Mouse (Mus musculus): Measurements from ENCODE around the gene C530008M17Rik. TPM values are rescaled to one million over a fixed set of nuclear protein-coding genes. Genes with fewer than 3 reads are reported as not detected.
"Not testable (repeated sequence)": the region's sequence is repeated elsewhere in the genome, so short reads cannot be mapped to it uniquely, and the experiment has no call there.

Gene C530008M17Rik
- total RNA-seq, 2 experiments from 2014 or later, result 89.9 to 92.4 TPM

GRCm38 (mm10) chr5:76876106-76876758, 219.9 kb downstream of the C530008M17Rik start:
- H3K27ac ChIP-seq, result no peak overlapping the region
- no peak for TF ChIP-seq CTCF (conservative IDR thresholded peaks at IDR 0.05)
- peak in 1 of 2 experiments; percentile 5 for DNase-seq (ENCODE audit: low spot score in 2 of 2)
- H3K4me3 ChIP-seq, result no peak overlapping the region

DNA sequence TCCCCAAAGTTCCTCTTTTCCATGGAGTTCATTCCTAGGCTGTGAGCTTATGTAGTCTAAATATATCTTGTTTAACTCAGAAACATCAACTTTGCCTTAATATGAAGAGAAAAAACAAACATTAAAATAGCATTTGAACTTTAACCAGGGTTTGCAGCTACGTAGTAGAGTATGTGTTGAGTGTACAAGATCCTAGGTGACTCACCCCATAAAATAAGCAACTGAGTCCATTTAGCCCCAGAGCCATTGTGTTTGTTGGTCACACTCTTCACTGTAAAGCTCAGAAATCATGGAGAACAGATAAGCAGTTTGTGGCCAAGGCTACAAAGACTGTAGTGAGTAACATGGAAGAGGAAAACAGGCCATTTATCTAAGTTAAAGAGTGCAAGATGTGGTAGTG, 227.8 kb downstream of the C530008M17Rik start:
- no peak for DNase-seq (ENCODE audit: low spot score in 2 of 2)
- H3K4me3 ChIP-seq, result no peak overlapping the region
- H3K27ac ChIP-seq, result no peak overlapping the region
- TF ChIP-seq CTCF (conservative IDR thresholded peaks at IDR 0.05), result no peak

GRCm38 (mm10) chr5:76887011-76887410, 230.7 kb downstream of the C530008M17Rik start:
- Histone ChIP-seq H3K27ac (no peak overlapping the region), H3K4me3 (no peak overlapping the region)
- no peak for DNase-seq (ENCODE audit: low spot score in 2 of 2)
- no peak for TF ChIP-seq CTCF (conservative IDR thresholded peaks at IDR 0.05)

DNA sequence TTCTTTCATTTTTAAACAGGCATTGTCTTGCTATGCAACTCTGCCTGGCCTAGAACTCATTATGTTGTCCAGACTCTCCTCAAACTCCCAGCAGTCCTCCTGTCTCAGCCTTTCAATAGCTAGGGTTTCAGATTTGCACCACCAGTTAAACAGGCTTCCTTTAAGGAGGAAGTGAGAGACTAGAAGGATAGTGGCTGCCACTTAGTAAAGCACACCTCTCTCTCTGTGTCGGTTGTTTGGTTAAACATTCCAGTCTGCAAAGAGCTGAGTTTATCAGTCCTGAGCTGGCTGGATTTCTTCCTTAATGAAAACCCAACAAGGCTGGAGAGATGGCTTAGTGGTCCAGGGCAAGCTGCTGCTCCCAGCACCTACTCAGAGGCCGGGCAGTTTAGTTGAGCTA, 236.3 kb downstream of the C530008M17Rik start:
- DNase-seq (ENCODE audit: low spot score in 2 of 2), result no peak
- no peak overlapping the region for H3K4me3 ChIP-seq
- H3K27ac ChIP-seq, result no peak overlapping the region
- TF ChIP-seq CTCF (conservative IDR thresholded peaks at IDR 0.05), result no peak

GRCm38 (mm10) chr5:76893084-76893483, 236.8 kb downstream of the C530008M17Rik start:
- TF ChIP-seq CTCF (conservative IDR thresholded peaks at IDR 0.05), result no peak
- Histone ChIP-seq H3K27ac (no peak overlapping the region), H3K4me3 (no peak overlapping the region)
- DNase-seq (ENCODE audit: low spot score in 2 of 2), result no peak

DNA sequence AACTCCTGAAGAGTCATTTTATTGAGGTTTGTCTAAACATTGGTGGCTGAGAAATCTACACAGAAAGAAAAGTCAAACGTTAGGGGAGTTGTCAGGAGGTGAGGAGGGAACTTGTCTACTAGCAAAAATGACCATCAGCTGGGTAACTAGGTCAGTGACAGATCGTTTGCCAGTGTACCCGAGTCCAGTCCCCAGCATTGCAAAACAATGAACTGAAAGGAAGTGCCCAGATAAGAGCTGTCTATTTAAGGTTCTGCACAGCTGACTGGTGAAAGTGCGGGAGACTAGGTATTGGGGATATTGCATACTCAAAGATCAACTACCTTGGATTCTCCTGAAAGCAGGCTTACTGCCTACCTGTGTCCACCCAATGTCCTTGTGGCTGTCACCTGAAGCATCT, 245.8 kb downstream of the C530008M17Rik start:
- no peak for DNase-seq (ENCODE audit: low spot score in 2 of 2)
- Histone ChIP-seq H3K4me3 (no peak overlapping the region), H3K27ac (no peak overlapping the region)
- no peak for TF ChIP-seq CTCF (conservative IDR thresholded peaks at IDR 0.05)

GRCm38 (mm10) chr5:76904713-76905404, 248.5 kb downstream of the C530008M17Rik start:
- H3K4me3 ChIP-seq, result peak overlapping the region; percentile 75
- peak overlapping the region; percentile 93 for H3K27ac ChIP-seq
- no peak for TF ChIP-seq CTCF (conservative IDR thresholded peaks at IDR 0.05)
- DNase-seq (ENCODE audit: low spot score in 2 of 2), result no peak

GRCm38 (mm10) chr5:76905405-76906154, 249.3 kb downstream of the C530008M17Rik start, which contains the start of gene Aasdh:
Gene Aasdh, minus strand, starts transcription at chr5:76905514.
- Histone ChIP-seq H3K4me3 (peak within 1 kb of the TSS; percentile 75), H3K27ac (peak within 1 kb of the TSS; percentile 93)
- DNase-seq (ENCODE audit: low spot score in 2 of 2), result peak; percentile 93 to 99
- peak; percentile 70 for TF ChIP-seq CTCF (conservative IDR thresholded peaks at IDR 0.05)

DNA sequence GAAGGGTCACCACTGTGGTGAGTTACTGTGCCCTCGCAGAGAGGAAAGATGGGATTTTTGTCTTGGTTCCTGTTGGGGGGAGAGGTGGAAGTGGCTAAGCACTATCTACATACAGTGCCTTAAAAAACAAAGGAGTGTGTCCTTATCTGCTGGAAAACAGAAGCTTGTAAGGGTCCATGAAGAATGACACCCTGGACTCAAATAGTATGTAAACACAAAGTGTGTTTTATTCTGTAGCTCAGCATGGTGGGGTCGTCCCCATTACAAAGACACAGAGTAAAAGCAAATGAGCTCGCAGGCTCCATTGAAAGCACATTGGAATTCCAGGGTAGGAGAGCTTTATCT, 249.8 kb downstream of the C530008M17Rik start:
- Histone ChIP-seq H3K27ac (peak overlapping the region; percentile 93), H3K4me3 (peak overlapping the region; percentile 75; the same call in 1 of the 2 replicates)
- no peak for DNase-seq (ENCODE audit: low spot score in 2 of 2)
- TF ChIP-seq CTCF (conservative IDR thresholded peaks at IDR 0.05), result no peak

GRCm38 (mm10) chr5:76910807-76911206, 254.5 kb downstream of the C530008M17Rik start:
- no peak for TF ChIP-seq CTCF (conservative IDR thresholded peaks at IDR 0.05)
- DNase-seq (ENCODE audit: low spot score in 2 of 2), result no peak
- H3K27ac ChIP-seq, result no peak overlapping the region
- no peak overlapping the region for H3K4me3 ChIP-seq

GRCm38 (mm10) chr5:76912522-76912921, 256.2 kb downstream of the C530008M17Rik start:
- DNase-seq (ENCODE audit: low spot score in 2 of 2); H3K27ac ChIP-seq; H3K4me3 ChIP-seq: not testable (repeated sequence)

DNA sequence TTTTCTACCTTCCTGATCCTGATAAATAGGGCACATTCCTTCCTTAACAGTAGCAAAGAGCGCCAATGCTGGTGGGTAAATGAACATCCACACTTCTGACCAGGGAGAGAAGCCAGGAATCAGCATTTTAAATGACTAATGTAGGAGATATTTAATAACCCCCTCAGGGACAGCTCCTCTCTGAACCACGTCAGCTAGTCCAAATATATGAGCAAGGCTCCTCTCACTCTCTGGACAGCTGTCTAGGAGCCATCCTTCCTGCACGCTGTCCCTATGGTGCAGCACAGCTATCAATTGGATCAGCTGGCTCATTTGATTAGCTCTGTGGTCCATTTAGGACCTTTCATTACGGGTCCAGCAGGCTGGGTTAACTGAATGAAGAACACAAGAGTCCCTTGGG, 266.5 kb downstream of the C530008M17Rik start:
- Histone ChIP-seq H3K4me3 (no peak overlapping the region), H3K27ac (0 out of 2 replicates have a peak overlapping the region, but pooled peaks have one; percentile 1)
- DNase-seq (ENCODE audit: low spot score in 2 of 2), result no peak
- TF ChIP-seq CTCF (conservative IDR thresholded peaks at IDR 0.05), result no peak

Other genes starting within 250 kb of the C530008M17Rik start
- not detected for gene Gm7271, start 172.5 kb upstream of the C530008M17Rik start, total RNA-seq (2021)
- gene Exoc1, start 127.2 kb upstream of the C530008M17Rik start, total RNA-seq (2021), result 10 to 100 TPM; 60.1 to 61.7 TPM
- gene Cep135, start 67.8 kb upstream of the C530008M17Rik start, total RNA-seq (2021), result 1 to 10 TPM; 6.9 to 7.6 TPM
- gene Aasdh, start 249.0 kb downstream of the C530008M17Rik start, total RNA-seq (2021), result 10 to 100 TPM; 27.9 to 28.9 TPM